Mouse (Mus musculus) C2C12 (cell line): ENCODE measurements around the gene Gm28042.

ENCODE experiments used
- CEBPB ChIP-seq: IDR thresholded peaks from one replicate; pipeline ENCODE4 v1.6.1; 2011; ENCODE audit warnings: low read depth, mild to moderate bottlenecking, control low read depth, moderate library complexity
- CTCF ChIP-seq: IDR thresholded peaks from one replicate; pipeline ENCODE4 v1.5.1; 2011; ENCODE audit not compliant: control insufficient read depth, insufficient read depth, insufficient read length
- FOSL1 ChIP-seq: IDR thresholded peaks from one replicate; pipeline ENCODE4 v1.8.0; 2011; ENCODE audit warnings: mild to moderate bottlenecking, low read length; ENCODE audit not compliant: poor library complexity, insufficient read depth, severe bottlenecking
- MYOG ChIP-seq: IDR thresholded peaks from one replicate; pipeline ENCODE4 v1.6.1; 2011; ENCODE audit not compliant: control insufficient read depth, insufficient read length; ENCODE audit errors: extremely low read depth
- USF1 ChIP-seq: IDR thresholded peaks from one replicate; pipeline ENCODE4 v1.6.1; 2011; ENCODE audit warnings: low read depth, mild to moderate bottlenecking, control low read depth, moderate library complexity

DNA sequence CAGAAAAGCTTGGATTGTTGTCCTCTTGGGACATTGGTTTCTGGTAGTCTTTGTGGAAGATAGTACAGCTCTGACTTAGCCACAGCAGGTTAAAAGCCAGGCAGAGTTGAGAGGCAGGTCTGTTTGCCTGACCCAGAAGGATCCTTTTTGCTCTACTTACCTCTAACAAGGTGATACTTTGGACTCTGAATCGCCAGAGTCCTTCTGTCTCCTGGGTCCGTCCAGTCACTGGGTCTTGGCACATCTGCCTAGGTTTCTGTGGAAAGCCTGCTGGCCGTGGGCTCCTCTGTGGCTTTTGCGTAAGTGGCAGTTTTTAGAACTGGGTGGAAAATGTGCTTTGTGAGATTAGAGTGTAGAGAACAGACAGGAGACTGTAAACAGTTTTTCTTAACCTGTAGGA, 38.3 kb upstream of the Gm28042 start:
- TF ChIP-seq USF1 (no peak), CTCF (no peak), CEBPB (no peak), MYOG (no peak), FOSL1 (no peak)
